ENCODE assay signal across 8 mouse cellular contexts in the genomic region with DNA sequence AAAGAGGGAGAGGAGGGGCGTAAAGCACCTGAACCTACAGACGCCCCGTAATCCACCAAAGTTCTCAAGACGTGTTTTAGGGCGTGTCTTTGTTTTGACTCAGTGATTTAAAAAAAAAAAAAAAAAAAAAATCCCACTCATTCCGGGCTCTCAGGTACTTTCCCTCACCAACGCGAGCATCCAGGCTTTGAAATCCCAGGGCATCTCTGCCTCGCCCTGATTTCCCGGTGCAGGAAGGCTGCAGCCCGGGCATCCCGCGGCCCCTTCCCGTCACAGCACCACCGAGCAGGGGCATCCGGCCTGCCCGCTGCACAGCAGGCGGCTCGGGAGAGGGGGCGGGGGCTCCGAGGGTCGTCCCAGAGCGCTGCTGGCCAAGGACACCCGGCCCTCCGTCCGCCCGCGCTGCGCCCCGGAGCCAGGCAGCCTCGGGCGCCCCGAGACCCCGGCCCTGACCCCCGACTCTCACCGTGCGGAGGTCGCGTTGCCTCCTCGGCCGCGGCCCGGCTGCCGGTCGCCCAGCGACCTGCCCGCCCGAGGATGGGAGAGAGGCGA. TPM values are rescaled to one million over a fixed set of nuclear protein-coding genes. Genes with fewer than 3 reads are reported as not detected.
DNase-seq lines count a peak whose midpoint lies in the region; ATAC-seq and TF ChIP-seq lines count a peak whose summit lies in the region.

No protein-coding gene starts in this region.

- in situ Hi-C loops in Patski (cut with MboI; ENCODE audit: low pct_unique_long_range_greater_than_20kb), result no loop called here

- H3K4me1 ChIP-seq in kidney, adult 2 months (ENCODE audit: control insufficient read depth, insufficient read depth, low read length), result peaks cover 20% of the 10 kb centered on the region; the same call in 1 of the 2 replicates
- H3K4me1 ChIP-seq in forebrain, embryonic 16.5 days (replicated peaks; ENCODE audit: control insufficient read depth, insufficient read depth, low read length), result peaks cover 14% of the 10 kb centered on the region
- H3K4me1 ChIP-seq in megakaryocyte, embryonic 14.5 days, result peaks cover 26% of the 10 kb centered on the region
- no peaks in the 10 kb centered on the region for H3K4me1 ChIP-seq in stomach, postnatal 0 days (replicated peaks; ENCODE audit: control insufficient read depth, insufficient read depth)

- WGBS in kidney, adult 2 months, result under 1% methylated on average over 49 of the region's 49 CpGs
- WGBS in forebrain, embryonic 16.5 days, result under 1% methylated on average over 34 of the region's 49 CpGs
- under 1% methylated on average over 46 of the region's 49 CpGs for WGBS in stomach, postnatal 0 days

- intact Hi-C loops in left cerebral cortex, postnatal 14 days (cut with DNase I), result loop anchor here (5.0 to 10.0 kb wide), 2 partner anchors 64 to 167 kb away; a partner anchor contains a TSS

- no peak for TF ChIP-seq POLR2A in kidney, adult 2 months (IDR thresholded peaks at IDR 0.05; ENCODE audit: low read depth, low read length)

- peak overlapping the region; percentile 75 for H3K4me3 ChIP-seq in kidney, adult 2 months (ENCODE audit: insufficient read depth, low read depth, low read length)
- H3K4me3 ChIP-seq in forebrain, embryonic 16.5 days (replicated peaks; ENCODE audit: low read length), result peak overlapping the region; percentile 93
- H3K4me3 ChIP-seq in megakaryocyte, embryonic 14.5 days (replicated peaks), result peak overlapping the region; percentile 95
- H3K4me3 ChIP-seq in stomach, postnatal 0 days (ENCODE audit: low read depth, low read length), result peak overlapping the region; percentile 92

- TF ChIP-seq EP300 in stomach, postnatal 0 days (optimal IDR thresholded peaks at IDR 0.05), result no peak

- POLR2A ChIA-PET in Patski (lab: Charles Lee), result no interaction called here

- no peaks in the 10 kb centered on the region for H3K36me3 ChIP-seq in kidney, adult 2 months (ENCODE audit: control insufficient read depth, insufficient read depth, low read length)
- no peaks in the 10 kb centered on the region for H3K36me3 ChIP-seq in forebrain, embryonic 16.5 days (ENCODE audit: control insufficient read depth, insufficient read depth)
- no peaks in the 10 kb centered on the region for H3K36me3 ChIP-seq in megakaryocyte, embryonic 14.5 days (replicated peaks; ENCODE audit: low read length)
- no peaks in the 10 kb centered on the region for H3K36me3 ChIP-seq in stomach, postnatal 0 days (ENCODE audit: control insufficient read depth, insufficient read depth, low read length)

- peak overlapping the region; percentile 28; the same call in 1 of the 2 replicates for H3K27ac ChIP-seq in kidney, adult 2 months (ENCODE audit: insufficient read depth, low read depth, low read length)
- H3K27ac ChIP-seq in forebrain, embryonic 16.5 days (ENCODE audit: low read length), result peak overlapping the region; percentile 84
- H3K27ac ChIP-seq in stomach, postnatal 0 days (replicated peaks), result peak overlapping the region; percentile 85

- peak overlapping the region; percentile 54 for H3K4me2 ChIP-seq in forebrain, embryonic 16.5 days (ENCODE audit: low read length)
- H3K4me2 ChIP-seq in stomach, postnatal 0 days (replicated peaks; ENCODE audit: low read depth), result peak overlapping the region; percentile 79

- peak; percentile 51 for ATAC-seq in Patski
- ATAC-seq in forebrain, embryonic 16.5 days, result peak; percentile 83
- peak; percentile 69 for ATAC-seq in stomach, postnatal 0 days (ENCODE audit: low FRiP score, low TSS enrichment)

- DNase-seq in kidney, adult 2 months, result peak; percentile 40
- no peak for DNase-seq in kidney, adult 18-20 months
- DNase-seq in Patski (ENCODE audit: low read depth, low spot score), result no peak
- peak; percentile 17 to 40 for DNase-seq in left cerebral cortex, postnatal 14 days (ENCODE audit: low spot score in 2 of 2)
- no peak for DNase-seq in stomach, postnatal 0 days (ENCODE audit: low spot score)
- no peak for DNase-seq in urinary bladder, postnatal 10 days (ENCODE audit: low spot score)

- peak overlapping the region; percentile 96 for H3K9ac ChIP-seq in forebrain, embryonic 16.5 days (replicated peaks; ENCODE audit: low read depth, low read length)
- H3K9ac ChIP-seq in stomach, postnatal 0 days (ENCODE audit: low read length), result peak overlapping the region; percentile 86

- CTCF ChIA-PET in Patski (lab: Charles Lee), result no interaction called here

- no peaks in the 10 kb centered on the region for H3K27me3 ChIP-seq in kidney, adult 2 months (replicated peaks; ENCODE audit: control insufficient read depth, insufficient read depth, low read length)
- H3K27me3 ChIP-seq in Patski, result no peaks in the 10 kb centered on the region
- no peaks in the 10 kb centered on the region for H3K27me3 ChIP-seq in forebrain, embryonic 16.5 days (replicated peaks; ENCODE audit: control insufficient read depth, insufficient read depth, low read length)
- no peaks in the 10 kb centered on the region for H3K27me3 ChIP-seq in megakaryocyte, embryonic 14.5 days (replicated peaks)
- no peaks in the 10 kb centered on the region for H3K27me3 ChIP-seq in stomach, postnatal 0 days (ENCODE audit: control insufficient read depth, insufficient read depth, low read length)

- no peaks in the 10 kb centered on the region for H3K9me3 ChIP-seq in forebrain, embryonic 16.5 days (ENCODE audit: control insufficient read depth, low read length)
- no peaks in the 10 kb centered on the region for H3K9me3 ChIP-seq in megakaryocyte, embryonic 14.5 days
- H3K9me3 ChIP-seq in stomach, postnatal 0 days (ENCODE audit: control insufficient read depth, low read length), result no peaks in the 10 kb centered on the region

- TF ChIP-seq CTCF in kidney, adult 2 months (conservative IDR thresholded peaks at IDR 0.05; ENCODE audit: insufficient read depth, insufficient read length, low read depth, low read length), result no peak
- TF ChIP-seq CTCF in Patski (IDR thresholded peaks at IDR 0.05), result no peak
- TF ChIP-seq CTCF in stomach, postnatal 0 days (IDR thresholded peaks at IDR 0.05; ENCODE audit: low read depth), result no peak

RNA-seq across cellular contexts. Expression of a gene that starts 0.4 kb away (rescaled TPM):
- polyA plus RNA-seq in kidney, adult 2 months (2012; rRNA removed), result 74.9 and 75.0 TPM in 2 replicates
- polyA plus RNA-seq in Patski (2021), result 48.0 TPM
- polyA plus RNA-seq in forebrain, embryonic 16.5 days (2015; fragmentation: Nextera tagmentation; extraction: Ambion mirVana), result 94.7 and 97.2 TPM in 2 replicates
- 10 to 100 TPM; 83.4 to 91.2 TPM for total RNA-seq in left cerebral cortex, postnatal 14 days (2021)
- 0.31 TPM in 1 of 2 replicates, not detected in the other for polyA plus RNA-seq in megakaryocyte, embryonic 14.5 days (2012; ENCODE audit: insufficient read depth, low replicate concordance)
- 18.1 and 19.7 TPM in 2 replicates for polyA plus RNA-seq in stomach, postnatal 0 days (2015; fragmentation: Nextera tagmentation; extraction: Ambion mirVana)

Comparison
In these comparisons a context has a peak if more than half of its experiments do, and no peak if none do; other contexts are left out.
1. DNase-seq: peak in kidney, adult 2 months (single experiment) and left cerebral cortex, postnatal 14 days (2 of 2); none in kidney, adult 18-20 months (single experiment), Patski (single experiment), stomach, postnatal 0 days (single experiment) and urinary bladder, postnatal 10 days (single experiment).
2. H3K27ac ChIP-seq: peak in every context shown above with its lines; median percentile 85 in stomach, postnatal 0 days; 84 in forebrain, embryonic 16.5 days; 28 in kidney, adult 2 months.
3. RNA of a gene that starts 0.4 kb away (polyA plus RNA-seq): 94.7 to 97.2 TPM in forebrain, embryonic 16.5 days, 74.9 to 75.0 TPM in kidney, adult 2 months, 48.0 TPM in Patski (single experiment) and 18.1 to 19.7 TPM in stomach, postnatal 0 days; 0.31 TPM in megakaryocyte, embryonic 14.5 days; every median in the first group is over 10 times any median in the second.
4. Peak in every context shown above with its lines, with median percentiles within 50 percentile points of each other: H3K4me3 ChIP-seq and ATAC-seq.